Mouse (Mus musculus) layer of hippocampus, adult 6 months (tissue): ENCODE results near the gene Olfr70. TPM values are rescaled to one million over a fixed set of nuclear protein-coding genes. Genes with fewer than 3 reads are reported as not detected.

Source experiments
- long read RNA-seq, 2 experiments: library from polyadenylated mRNA; unstranded; transcript quantifications; one replicate each; pipeline ENCODE4 v2.0.0; 2019 to 2020
- polyA plus RNA-seq: library from polyadenylated mRNA; unstranded; fragments of <200 nt; fragmentation: Nextera tagmentation; gene quantifications from 2 replicates; pipeline ENCODE4 v1.2.3, GENCODE M21; 2021

The Olfr70 gene
- not detected in 2 replicates for polyA plus RNA-seq
- long read RNA-seq, experiment 1 = 0 reads
- long read RNA-seq, experiment 2 = 0 reads

GRCm38 (mm10) chr4:43700707-43701106, at the start of gene Olfr70:
Olfr70 (minus strand) TSS chr4:43700807.

GRCm38 (mm10) chr4:43729794-43730550, 29.4 kb upstream of the Olfr70 start, which contains the start of gene Spaar:
Spaar (plus strand) TSS chr4:43730034.

GRCm38 (mm10) chr4:43726995-43727394, 26.4 kb upstream of the Olfr70 start, which contains the start of gene Hrct1:
Hrct1 (plus strand) TSS chr4:43727188.

GRCm38 (mm10) chr4:43709869-43710268, 9.3 kb upstream of the Olfr70 start, which contains the start of gene Olfr71:
Olfr71 (minus strand) TSS chr4:43710255.

GRCm38 (mm10) chr4:43668782-43669427, 31.7 kb downstream of the Olfr70 start, which contains the start of the genes Tmem8b and Fam221b:
Tmem8b (plus strand) TSS chr4:43668971.
Fam221b (minus strand) TSS chr4:43669145.

GRCm38 (mm10) chr4:43656339-43657109, 44.1 kb downstream of the Olfr70 start, which contains the start of gene Hint2:
Hint2 (minus strand) TSS chr4:43656466.

GRCm38 (mm10) chr4:43653161-43654015, 47.2 kb downstream of the Olfr70 start, which contains the start of gene Spag8:
Spag8 (minus strand) TSS chr4:43653594.

Other genes with a start within 250 kb of the Olfr70 start
- gene Cd72, start 246.2 kb downstream of the Olfr70 start, polyA plus RNA-seq = 3.8 and 5.5 TPM in 2 replicates
- gene Sit1, start 217.1 kb downstream of the Olfr70 start, polyA plus RNA-seq = not detected in 2 replicates
- gene Ccdc107, start 207.9 kb downstream of the Olfr70 start, polyA plus RNA-seq = 85.4 and 101 TPM in 2 replicates
- 0.38 and 1.2 TPM in 2 replicates for gene Arhgef39, start 201.1 kb downstream of the Olfr70 start, polyA plus RNA-seq
- 0.44 and 0.94 TPM in 2 replicates for gene Car9, start 193.8 kb downstream of the Olfr70 start, polyA plus RNA-seq
- gene Tpm2, start 177.0 kb downstream of the Olfr70 start, polyA plus RNA-seq = 2.9 and 4.0 TPM in 2 replicates
- gene Creb3, start 138.5 kb downstream of the Olfr70 start, polyA plus RNA-seq = 61.7 and 62.9 TPM in 2 replicates
- 46.0 and 49.4 TPM in 2 replicates for gene Tln1, start 138.1 kb downstream of the Olfr70 start, polyA plus RNA-seq
- gene Rgp1, start 122.1 kb downstream of the Olfr70 start, polyA plus RNA-seq = 25.7 and 34.6 TPM in 2 replicates
- 22.4 and 27.0 TPM in 2 replicates for gene Gba2, start 121.9 kb downstream of the Olfr70 start, polyA plus RNA-seq
- gene Msmp, start 116.3 kb downstream of the Olfr70 start, polyA plus RNA-seq = 0.24 TPM in 1 of 2 replicates, not detected in the other
- 5.0 and 6.5 TPM in 2 replicates for gene Npr2, start 68.9 kb downstream of the Olfr70 start, polyA plus RNA-seq
- 3.8 and 4.6 TPM in 2 replicates for gene Spag8, start 47.2 kb downstream of the Olfr70 start, polyA plus RNA-seq
- 161 and 201 TPM in 2 replicates for gene Hint2, start 44.3 kb downstream of the Olfr70 start, polyA plus RNA-seq
- gene Tmem8b, start 31.8 kb downstream of the Olfr70 start, polyA plus RNA-seq = 7.0 and 7.9 TPM in 2 replicates
- 1.2 TPM in 2 replicates for gene Fam221b, start 31.7 kb downstream of the Olfr70 start, polyA plus RNA-seq
- not detected in 2 replicates for gene Olfr71, start 9.4 kb upstream of the Olfr70 start, polyA plus RNA-seq
- gene Hrct1, start 26.4 kb upstream of the Olfr70 start, polyA plus RNA-seq = 0.69 and 0.87 TPM in 2 replicates
- gene Spaar, start 29.2 kb upstream of the Olfr70 start, polyA plus RNA-seq = 0.21 and 0.24 TPM in 2 replicates
- gene Olfr159, start 70.2 kb upstream of the Olfr70 start, polyA plus RNA-seq = not detected in 2 replicates
- gene Olfr156, start 123.1 kb upstream of the Olfr70 start, polyA plus RNA-seq = not detected in 2 replicates
- gene Olfr157, start 139.4 kb upstream of the Olfr70 start, polyA plus RNA-seq = not detected in 2 replicates
- not detected in 2 replicates for gene Olfr155, start 150.8 kb upstream of the Olfr70 start, polyA plus RNA-seq
- gene Reck, start 174.7 kb upstream of the Olfr70 start, polyA plus RNA-seq = 1.6 and 2.4 TPM in 2 replicates